Mouse (Mus musculus) cerebellum, adult 2 months (tissue): ENCODE results near the gene Klc1.

Experiments used
- CTCF ChIP-seq: fragments of 200-500 bp; IDR thresholded peaks from 2 replicates; pipeline ENCODE4 v1.5.1; 2011; ENCODE audit warnings: low read depth, mild to moderate bottlenecking, control low read depth, low read length, moderate library complexity, borderline replicate concordance; ENCODE audit not compliant: insufficient read depth
- POLR2A ChIP-seq: fragments of 200-500 bp; IDR thresholded peaks from 2 replicates; pipeline ENCODE4 v1.6.1; 2011; ENCODE audit warnings: low read length, control low read depth, borderline replicate concordance; ENCODE audit not compliant: insufficient read depth

DNA sequence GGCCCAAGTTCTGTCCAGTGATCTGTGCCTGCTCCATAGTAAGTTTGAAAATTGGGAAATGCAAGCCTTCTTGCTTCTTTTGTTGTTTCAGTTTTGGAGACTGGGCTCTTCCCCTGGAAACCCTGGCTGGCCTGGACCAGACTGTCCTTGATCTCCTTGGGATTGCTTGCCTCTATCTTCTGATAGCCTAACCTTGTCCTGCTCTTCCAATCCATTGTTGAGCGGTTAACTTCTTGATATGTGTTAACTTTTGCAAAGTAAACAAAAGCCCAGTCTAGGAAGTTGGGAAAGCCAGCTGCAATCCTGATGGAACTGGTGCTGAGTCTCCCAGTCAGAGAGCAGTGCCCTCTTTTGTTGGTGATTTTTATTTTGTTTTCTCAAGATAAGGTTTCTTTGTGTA is 30.7 kb upstream of the Klc1 start:
- TF ChIP-seq CTCF (no peak), POLR2A (no peak)
